Mouse (Mus musculus) stomach, embryonic 16.5 days (tissue): ENCODE measurements around the gene 4930426L09Rik. TPM values are rescaled to one million over a fixed set of nuclear protein-coding genes. Genes with fewer than 3 reads are reported as not detected.

Experiments used
- ATAC-seq: fragments of 200-750 bp; cut with Nextera tagmentation; 2 replicates; pipeline ENCODE4 v1.8.0; 2017; ENCODE audit warnings: moderate number of reproducible peaks, moderate TSS enrichment; ENCODE audit not compliant: insufficient read depth, low FRiP score
- H3K27ac ChIP-seq: fragments of 300-500 bp; sonication (generic); 2 replicates; pipeline ENCODE4 v1.5.1; 2014; ENCODE audit warnings: low read length
- H3K27me3 ChIP-seq: fragments of 300-500 bp; sonication (generic); 2 replicates; pipeline ENCODE4 v1.6.1; 2014; ENCODE audit warnings: low read length, control low read depth, mixed read lengths; ENCODE audit not compliant: control insufficient read depth, insufficient read depth
- H3K36me3 ChIP-seq: fragments of 300-500 bp; sonication (generic); 2 replicates; pipeline ENCODE4 v1.6.1; 2014; ENCODE audit warnings: low read length; ENCODE audit not compliant: control insufficient read depth, insufficient read depth
- H3K4me1 ChIP-seq: fragments of 300-500 bp; sonication (generic); 2 replicates; pipeline ENCODE4 v1.6.1; 2014; ENCODE audit warnings: low read length, control low read depth, mixed read lengths; ENCODE audit not compliant: control insufficient read depth, insufficient read depth
- H3K4me2 ChIP-seq: fragments of 300-500 bp; sonication (generic); 2 replicates; pipeline ENCODE4 v1.6.1; 2014; ENCODE audit warnings: low read depth, low read length, mixed read lengths
- H3K4me3 ChIP-seq: fragments of 300-500 bp; sonication (generic); replicated peaks from 2 replicates; pipeline ENCODE4 v1.5.1; 2014; ENCODE audit warnings: mild to moderate bottlenecking, low read length
- H3K9ac ChIP-seq: fragments of 300-500 bp; sonication (generic); 2 replicates; pipeline ENCODE4 v1.6.1; 2014; ENCODE audit warnings: low read length
- H3K9me3 ChIP-seq: fragments of 300-500 bp; sonication (generic); replicated peaks from 2 replicates; pipeline ENCODE4 v1.6.1; 2016; ENCODE audit warnings: low read length, control low read depth; ENCODE audit not compliant: control insufficient read depth
- WGBS: fragments of 180-500 bp; shearing (Covaris S2); extraction: QIAGEN DNeasy Blood & Tissue Kit; methylation state at CpG from one replicate; pipeline ENCODE4 v1.1.7; 2014; 5-methylcytosine and 5-hydroxymethylcytosine counted together
- polyA plus RNA-seq: library from polyadenylated mRNA; unstranded; fragments of >200 nt; fragmentation: Nextera tagmentation; extraction: Ambion mirVana; gene quantifications from 2 replicates; pipeline ENCODE4 v1.2.1, GENCODE M21; 2015

4930426L09Rik gene
- polyA plus RNA-seq, 1 experiment from 2014 or later, result 0.14 TPM

DNA sequence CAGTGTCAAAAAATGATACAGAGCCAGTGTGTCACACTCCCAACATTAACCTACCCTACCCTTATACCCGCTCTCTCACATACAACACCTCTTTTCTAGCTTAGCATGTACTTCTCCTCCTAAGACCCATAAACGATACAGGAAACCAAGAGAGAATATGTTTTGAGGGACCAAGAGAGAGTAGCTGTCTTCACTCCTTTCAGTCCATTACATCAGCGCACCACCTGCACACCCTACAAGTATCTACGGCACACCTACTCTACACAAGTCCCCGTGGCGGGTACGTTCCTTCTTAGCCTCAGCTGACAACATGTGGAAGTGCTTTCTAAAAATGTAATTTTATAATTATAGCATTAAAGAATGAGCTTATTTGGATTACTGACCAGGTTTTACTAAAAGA lies 40.7 kb upstream of the 4930426L09Rik start:
- no peaks in the 10 kb centered on the region for H3K36me3 ChIP-seq
- no peaks in the 10 kb centered on the region for H3K9me3 ChIP-seq
- peaks cover 8% of the 10 kb centered on the region for H3K4me1 ChIP-seq
- ATAC-seq, result no peak
- no peak overlapping the region for H3K9ac ChIP-seq
- no peak overlapping the region for H3K4me3 ChIP-seq
- H3K27me3 ChIP-seq, result no peaks in the 10 kb centered on the region
- no peak overlapping the region for H3K27ac ChIP-seq
- WGBS, result 90% methylated on average over 7 of the region's 7 CpGs
- H3K4me2 ChIP-seq, result no peak overlapping the region

DNA sequence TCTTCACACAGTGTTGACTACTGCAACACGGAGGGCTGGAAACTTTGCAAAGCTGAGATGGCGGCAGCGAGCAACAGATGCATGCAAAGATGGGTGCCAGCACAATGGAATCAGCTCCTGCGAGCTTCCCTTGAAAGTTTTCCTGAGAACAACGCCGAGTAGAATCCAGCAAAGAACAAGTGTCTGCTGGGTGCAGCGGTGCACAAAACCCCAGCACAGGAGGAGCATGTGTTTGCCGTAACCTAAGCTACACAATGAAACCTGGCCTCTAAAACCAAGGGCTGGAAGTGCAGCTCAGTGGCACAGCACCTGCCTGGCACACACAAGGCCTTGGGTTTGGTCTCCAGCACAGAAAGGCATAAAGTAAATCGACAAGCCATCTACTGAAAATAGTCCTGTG lies 40.1 kb upstream of the 4930426L09Rik start:
- H3K36me3 ChIP-seq, result no peaks in the 10 kb centered on the region
- peaks cover 4% of the 10 kb centered on the region; the same call in 1 of the 2 replicates for H3K4me1 ChIP-seq
- H3K27ac ChIP-seq, result no peak overlapping the region
- WGBS, result 87% methylated on average over 9 of the region's 9 CpGs
- ATAC-seq, result no peak
- H3K4me3 ChIP-seq, result no peak overlapping the region
- no peak overlapping the region for H3K4me2 ChIP-seq
- no peaks in the 10 kb centered on the region for H3K27me3 ChIP-seq
- H3K9me3 ChIP-seq, result no peaks in the 10 kb centered on the region
- no peak overlapping the region for H3K9ac ChIP-seq

DNA sequence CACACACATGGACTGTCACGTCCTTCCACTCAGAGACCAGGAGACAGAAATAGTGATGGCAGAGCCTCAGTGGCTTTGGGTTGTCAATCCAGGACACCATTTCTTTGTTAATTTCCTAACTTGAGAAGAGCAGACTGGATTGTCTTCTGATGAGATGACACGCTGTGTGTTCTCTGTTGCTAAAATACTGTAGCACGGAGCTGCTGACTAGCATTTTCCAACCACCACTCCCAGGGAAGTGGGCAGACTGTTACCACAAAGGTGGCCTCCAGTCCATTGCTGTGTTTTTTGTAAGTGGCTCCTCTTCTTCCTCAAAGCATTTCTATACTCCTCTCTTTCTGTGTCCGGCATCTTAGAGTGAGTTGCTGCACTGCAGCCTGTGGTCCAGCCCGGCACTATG lies 39.6 kb upstream of the 4930426L09Rik start:
- H3K36me3 ChIP-seq, result no peaks in the 10 kb centered on the region
- H3K9ac ChIP-seq, result no peak overlapping the region
- peaks cover 4% of the 10 kb centered on the region; the same call in 1 of the 2 replicates for H3K4me1 ChIP-seq
- no peak overlapping the region for H3K27ac ChIP-seq
- no peaks in the 10 kb centered on the region for H3K9me3 ChIP-seq
- H3K4me3 ChIP-seq, result no peak overlapping the region
- no peak overlapping the region for H3K4me2 ChIP-seq
- no peaks in the 10 kb centered on the region for H3K27me3 ChIP-seq
- no peak for ATAC-seq
- WGBS, result 84% methylated on average over 5 of the region's 5 CpGs

DNA sequence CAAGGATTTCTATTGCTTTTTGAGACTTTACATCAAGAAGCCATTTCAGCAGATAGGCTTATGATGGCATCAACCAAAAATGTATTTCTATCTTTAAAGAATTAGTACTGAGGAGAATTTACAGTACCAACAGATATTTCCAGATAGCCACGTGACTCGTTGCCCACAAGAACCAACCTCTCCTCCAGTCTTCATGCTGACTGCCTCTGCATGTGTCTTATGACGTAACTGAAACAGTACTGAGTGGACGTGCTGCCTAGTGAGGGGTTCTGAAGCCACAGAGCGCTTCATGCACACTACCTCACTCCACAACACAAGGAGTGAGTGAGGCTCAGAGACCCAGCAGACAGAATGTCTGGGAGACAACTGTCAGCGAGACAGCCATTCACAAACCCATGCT lies 39.1 kb upstream of the 4930426L09Rik start:
- H3K4me2 ChIP-seq, result no peak overlapping the region
- H3K4me1 ChIP-seq, result peaks cover 4% of the 10 kb centered on the region; the same call in 1 of the 2 replicates
- H3K4me3 ChIP-seq, result no peak overlapping the region
- no peaks in the 10 kb centered on the region for H3K36me3 ChIP-seq
- 86% methylated on average over 6 of the region's 6 CpGs for WGBS
- H3K27ac ChIP-seq, result no peak overlapping the region
- no peaks in the 10 kb centered on the region for H3K9me3 ChIP-seq
- H3K27me3 ChIP-seq, result no peaks in the 10 kb centered on the region
- H3K9ac ChIP-seq, result no peak overlapping the region
- ATAC-seq, result no peak

DNA sequence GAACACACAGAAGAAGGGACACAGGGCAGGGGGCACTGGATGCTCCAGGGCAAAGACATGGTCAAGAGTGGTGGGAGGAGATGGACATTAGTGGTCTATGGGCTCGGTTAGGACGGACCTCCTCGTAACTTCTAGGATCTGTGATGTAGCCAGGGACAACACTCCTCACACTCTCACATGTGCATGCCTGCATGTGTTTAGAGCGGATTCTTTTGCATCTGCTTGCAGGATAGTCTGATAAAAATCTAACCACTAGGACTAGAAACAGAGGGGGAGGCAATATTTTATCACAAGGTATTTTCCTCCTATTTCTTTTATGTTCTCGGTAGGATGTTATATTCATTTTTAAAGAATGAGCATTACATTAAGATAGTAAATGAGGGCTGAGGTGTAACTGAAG lies 38.6 kb upstream of the 4930426L09Rik start:
- peaks cover 4% of the 10 kb centered on the region; the same call in 1 of the 2 replicates for H3K4me1 ChIP-seq
- 92% methylated on average over 5 of the region's 5 CpGs for WGBS
- H3K9ac ChIP-seq, result no peak overlapping the region
- H3K4me3 ChIP-seq, result no peak overlapping the region
- ATAC-seq, result no peak
- H3K27ac ChIP-seq, result no peak overlapping the region
- no peak overlapping the region for H3K4me2 ChIP-seq
- H3K9me3 ChIP-seq, result no peaks in the 10 kb centered on the region
- no peaks in the 10 kb centered on the region for H3K36me3 ChIP-seq
- no peaks in the 10 kb centered on the region for H3K27me3 ChIP-seq

DNA sequence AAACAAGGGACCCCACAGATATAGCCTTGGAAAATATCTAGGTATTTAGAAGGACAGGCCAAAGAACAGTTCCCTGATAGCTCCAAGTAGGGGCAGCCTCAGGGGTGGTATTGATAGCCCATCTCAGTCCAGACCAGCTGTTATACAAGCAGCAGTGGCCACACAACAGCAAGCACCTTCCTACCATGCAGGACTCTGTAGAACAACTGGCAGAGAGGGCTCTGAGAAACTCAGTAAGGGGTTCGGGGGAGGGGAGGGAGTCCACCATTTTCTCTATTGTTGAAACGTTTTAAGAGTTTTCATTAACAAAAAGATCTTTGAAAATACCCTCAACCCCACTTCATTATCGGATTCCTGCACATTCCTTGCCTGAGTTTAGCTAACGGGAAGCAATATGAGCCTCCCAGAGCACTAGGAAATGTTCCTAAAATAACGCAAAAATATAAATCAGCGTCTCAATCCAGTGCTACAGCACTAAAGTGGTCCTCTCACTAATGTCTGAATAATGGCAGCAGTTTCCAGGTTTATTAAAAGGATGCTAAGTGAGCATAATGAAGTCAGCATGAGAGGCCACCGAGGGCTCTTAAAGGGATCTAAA lies 37.7 kb upstream of the 4930426L09Rik start:
- Histone ChIP-seq H3K27me3 (no peaks in the 10 kb centered on the region), H3K4me3 (no peak overlapping the region), H3K27ac (no peak overlapping the region), H3K4me2 (no peak overlapping the region), H3K4me1 (0 out of 2 replicates have a peak, but pooled peaks cover 4% of the 10 kb centered on the region), H3K36me3 (no peaks in the 10 kb centered on the region), H3K9ac (no peak overlapping the region), H3K9me3 (no peaks in the 10 kb centered on the region)
- no peak for ATAC-seq
- 50% methylated on average over 7 of the region's 7 CpGs for WGBS

DNA sequence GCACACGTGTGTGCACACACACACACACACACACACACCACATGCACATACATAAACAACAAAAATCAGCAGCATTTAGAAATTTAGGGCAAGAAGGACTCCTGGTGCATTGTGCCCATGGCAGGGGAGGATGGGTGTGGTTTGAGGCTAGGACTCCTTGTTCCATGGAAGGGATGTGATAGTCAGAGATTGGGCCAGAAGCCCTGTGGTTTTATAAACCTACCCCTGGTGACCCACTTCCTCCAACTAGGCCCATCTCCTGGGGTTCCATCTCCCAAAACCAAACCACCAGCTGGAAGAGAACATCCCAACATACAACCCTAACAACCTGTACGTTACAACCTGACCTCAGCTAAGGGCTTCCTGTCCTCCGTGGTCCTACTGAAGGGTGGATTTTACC lies 35.6 kb upstream of the 4930426L09Rik start:
- no peaks in the 10 kb centered on the region for H3K4me1 ChIP-seq
- H3K9me3 ChIP-seq, result no peaks in the 10 kb centered on the region
- 72% methylated on average over 3 of the region's 3 CpGs for WGBS
- no peak overlapping the region for H3K9ac ChIP-seq
- no peak overlapping the region for H3K4me3 ChIP-seq
- H3K27me3 ChIP-seq, result no peaks in the 10 kb centered on the region
- ATAC-seq, result no peak
- H3K27ac ChIP-seq, result no peak overlapping the region
- H3K36me3 ChIP-seq, result no peaks in the 10 kb centered on the region
- no peak overlapping the region for H3K4me2 ChIP-seq

DNA sequence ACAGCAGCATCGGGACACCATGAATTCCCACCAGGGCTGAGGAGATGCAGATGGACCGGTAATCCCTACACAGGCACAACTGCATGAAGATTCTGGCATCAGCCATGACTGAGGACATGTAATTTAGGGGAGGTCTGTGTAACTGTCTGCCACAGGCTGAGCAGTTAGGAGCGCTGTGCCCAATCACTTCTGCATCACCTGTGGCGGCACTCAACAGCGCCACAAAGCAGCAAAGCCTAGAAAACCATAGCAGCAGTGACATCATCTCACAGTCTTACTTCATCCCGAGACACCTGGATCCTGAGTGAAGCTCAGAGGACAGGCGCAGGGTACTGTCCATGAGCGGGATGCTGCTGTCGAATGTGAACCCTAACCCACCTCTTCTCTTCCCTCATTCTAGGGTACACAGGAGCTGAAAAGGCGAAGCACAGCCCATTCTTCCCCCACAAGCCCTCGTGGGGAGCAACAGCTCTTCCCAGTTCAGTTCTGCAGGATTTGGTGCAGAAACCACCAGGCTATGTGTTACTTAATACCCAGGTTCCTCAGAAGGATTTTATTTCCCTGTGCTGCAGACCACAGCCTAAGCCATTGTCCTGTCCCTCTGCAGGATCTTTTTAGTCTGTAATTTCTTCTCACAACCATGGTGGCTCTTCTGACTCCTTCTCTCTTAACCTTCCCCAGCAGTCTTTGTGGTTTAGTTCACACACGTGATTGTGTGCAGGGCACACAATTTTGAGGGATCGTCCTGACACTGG lies 34.7 kb upstream of the 4930426L09Rik start:
- no peak overlapping the region for H3K4me3 ChIP-seq
- no peak overlapping the region for H3K4me2 ChIP-seq
- H3K9me3 ChIP-seq, result no peaks in the 10 kb centered on the region
- no peaks in the 10 kb centered on the region for H3K36me3 ChIP-seq
- H3K27ac ChIP-seq, result no peak overlapping the region
- ATAC-seq, result no peak
- WGBS, result 85% methylated on average over 13 of the region's 13 CpGs
- H3K27me3 ChIP-seq, result no peaks in the 10 kb centered on the region
- H3K4me1 ChIP-seq, result no peaks in the 10 kb centered on the region
- no peak overlapping the region for H3K9ac ChIP-seq

DNA sequence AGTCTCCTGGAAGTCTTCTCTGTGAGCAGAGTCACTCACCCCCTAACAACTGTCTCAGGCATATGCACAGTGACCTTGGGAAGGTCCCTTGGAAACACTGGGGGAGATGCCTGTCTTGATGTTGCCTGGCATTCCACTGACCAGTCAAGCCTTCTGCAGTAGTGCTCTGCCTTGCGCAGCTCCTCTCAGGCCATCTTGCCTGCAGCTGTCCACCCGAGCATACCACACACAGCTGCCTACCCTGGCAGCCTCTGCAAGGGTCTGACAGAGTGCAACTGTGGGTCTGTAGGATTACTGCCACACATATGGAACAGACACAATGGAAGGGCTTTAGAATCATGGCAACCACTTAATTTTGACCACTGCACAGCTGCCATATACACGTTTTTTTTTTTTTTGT lies 33.0 kb upstream of the 4930426L09Rik start:
- H3K4me1 ChIP-seq, result peaks cover 3% of the 10 kb centered on the region; the same call in 1 of the 2 replicates
- H3K9ac ChIP-seq, result no peak overlapping the region
- H3K9me3 ChIP-seq, result no peaks in the 10 kb centered on the region
- H3K4me2 ChIP-seq, result no peak overlapping the region
- H3K27ac ChIP-seq, result no peak overlapping the region
- ATAC-seq, result no peak
- no peaks in the 10 kb centered on the region for H3K27me3 ChIP-seq
- no peaks in the 10 kb centered on the region for H3K36me3 ChIP-seq
- WGBS, result 76% methylated on average over 3 of the region's 3 CpGs
- no peak overlapping the region for H3K4me3 ChIP-seq
